Mouse (Mus musculus) left cerebral cortex, postnatal 25 days (tissue): ENCODE data around the gene Zfp422. TPM values are rescaled to one million over a fixed set of nuclear protein-coding genes. Genes with fewer than 3 reads are reported as not detected.
"Not testable (repeated sequence)": the region's sequence is repeated elsewhere in the genome, so short reads cannot be mapped to it uniquely, and the experiment has no call there.

Experiments used
- DNase-seq, 2 experiments: peaks; one replicate each; pipeline ENCODE4 v3.0.0; 2022; ENCODE audit warnings: low spot score in 2 of 2, mixed read lengths in 1 of 2
- intact Hi-C: fragments of 180-260 bp; cut with DNase I; formaldehyde crosslinking; loops from one replicate; pipeline ENCODE4 v1.15.1; 2025
- microRNA-seq, 2 experiments: library from miRNA; unstranded; fragments of <30 nt; microRNA quantifications; one replicate each; pipeline ENCODE4 v1.2.0; 2022
- total RNA-seq, 2 experiments: library from RNA; stranded (reverse); gene quantifications; 2 replicates each; pipeline ENCODE4 v1.2.3; 2021

Gene Zfp422
- total RNA-seq, 2 experiments from 2014 or later: 23.2 to 24.2 TPM

- intact Hi-C loops: no loop called here
- DNase-seq: no peak
These were observed 10.7 kb downstream of the Zfp422 start for GRCm38 (mm10) chr6:116618073-116618472.

DNA sequence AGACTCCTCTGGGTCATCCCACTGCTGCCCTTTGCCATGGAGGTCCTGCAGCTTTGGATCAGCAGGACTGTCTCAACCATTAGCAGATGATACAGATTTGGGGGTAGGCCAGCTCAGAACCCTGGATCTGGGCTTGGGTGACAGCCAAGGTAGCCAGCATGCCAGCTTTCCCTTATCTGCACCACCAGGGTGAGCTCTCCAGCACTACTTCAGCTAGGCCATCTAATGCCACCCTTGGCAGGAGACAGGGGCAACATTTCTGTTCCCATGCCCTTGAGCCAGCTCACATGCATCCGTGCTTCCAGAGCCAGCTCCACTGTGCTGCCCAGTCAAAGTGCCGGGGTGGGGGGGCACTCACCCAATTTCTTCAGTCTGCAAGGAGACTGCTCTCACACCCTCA is 13.1 kb downstream of the Zfp422 start:
- DNase-seq: no peak
- intact Hi-C loops: no loop called here

GRCm38 (mm10) chr6:116607230-116607629 is 21.6 kb downstream of the Zfp422 start:
- intact Hi-C loops: no loop called here
- no peak for DNase-seq

- DNase-seq, intact Hi-C loops: not testable (repeated sequence)
These were observed 27.8 kb downstream of the Zfp422 start for GRCm38 (mm10) chr6:116600969-116601368.

DNA sequence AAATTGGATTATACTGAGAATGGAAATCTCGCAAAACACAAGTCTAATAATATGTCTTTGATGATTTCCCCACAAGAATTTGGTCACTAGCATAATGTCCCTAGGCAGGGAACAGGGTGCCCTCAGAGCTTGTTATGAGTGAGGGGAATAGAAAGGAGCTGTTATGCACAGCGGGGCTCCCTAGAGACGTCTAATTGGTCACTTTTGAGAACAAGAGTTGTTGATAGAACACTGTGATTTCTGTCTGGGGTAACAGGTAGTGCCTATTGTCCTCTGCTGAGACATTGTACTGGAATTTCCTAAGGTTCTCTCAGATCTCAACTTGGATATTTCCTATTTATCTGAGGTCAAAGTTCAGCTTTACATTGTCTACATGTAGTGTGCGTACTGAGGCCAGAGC is 44.7 kb downstream of the Zfp422 start, which contains the start of gene Olfr215:
TSS of gene Olfr215 (minus strand) at position 101 of the 400 bp plus-strand sequence.
- intact Hi-C loops: no loop called here
- no peak for DNase-seq

Small RNAs within 50 kb of the gene (microRNA-seq; reads per million reads assigned to microRNA genes)
- 0 reads per million in 2 experiments for gene Mir7043

Other genes with a start within 250 kb of the Zfp422 start
- gene Alox5, start 167.8 kb downstream of the Zfp422 start, total RNA-seq: 1 to 10 TPM; 1.1 to 3.1 TPM
- gene Olfr211, start 139.9 kb downstream of the Zfp422 start, total RNA-seq: not detected
- not detected for gene Olfr212, start 122.5 kb downstream of the Zfp422 start, total RNA-seq
- not detected for gene Olfr213, start 90.5 kb downstream of the Zfp422 start, total RNA-seq
- gene Gm5580, start 77.9 kb downstream of the Zfp422 start, total RNA-seq: 1 to 10 TPM; 1.7 to 2.6 TPM
- gene Olfr214, start 74.8 kb downstream of the Zfp422 start, total RNA-seq: not detected
- not detected for gene Olfr215, start 44.8 kb downstream of the Zfp422 start, total RNA-seq
- gene Depp1, start 21.6 kb upstream of the Zfp422 start, total RNA-seq: 1 to 10 TPM; 1.5 to 2.1 TPM
- gene Rassf4, start 45.0 kb upstream of the Zfp422 start, total RNA-seq: 1 to 10 TPM; 4.6 to 4.8 TPM
- gene Tmem72, start 87.9 kb upstream of the Zfp422 start, total RNA-seq: 1 to 10 TPM; 1.1 to 1.6 TPM